Mouse (Mus musculus) CH12.LX (cell line): ENCODE measurements around the gene Smc5. TPM values are rescaled to one million over a fixed set of nuclear protein-coding genes. Genes with fewer than 3 reads are reported as not detected.

Source experiments
- DNase-seq: peaks from one replicate; pipeline ENCODE4 v3.0.0-alpha.2; 2013; ENCODE audit errors: extremely low read depth
- H3K27ac ChIP-seq: 2 replicates; pipeline ENCODE4 v1.5.1; 2012; ENCODE audit warnings: low read depth, mild to moderate bottlenecking, control low read depth, moderate library complexity; ENCODE audit not compliant: insufficient read depth
- H3K27me3 ChIP-seq: replicated peaks from 2 replicates; pipeline ENCODE3; 2012; ENCODE audit warnings: inconsistent platforms
- H3K36me3 ChIP-seq, 2 experiments: replicated peaks in 1 of 2; 2 replicates each; pipeline versions ENCODE3 to v1.6.1; 2012; ENCODE audit warnings: inconsistent platforms in 1 of 2, low read length in 1 of 2, mild to moderate bottlenecking in 1 of 2, mixed read lengths in 1 of 2, moderate library complexity in 1 of 2; ENCODE audit not compliant: control insufficient read depth in 1 of 2, insufficient read depth in 1 of 2
- H3K4me1 ChIP-seq, 2 experiments: 2 replicates each; pipeline ENCODE4 v1.6.1; 2012; ENCODE audit warnings: inconsistent platforms in 1 of 2, moderate library complexity in 1 of 2; ENCODE audit not compliant: insufficient read depth in 2 of 2, control insufficient read depth in 1 of 2
- H3K4me2 ChIP-seq: 2 replicates; pipeline ENCODE4 v1.6.1; 2012; ENCODE audit warnings: low read depth, mild to moderate bottlenecking, control low read depth; ENCODE audit not compliant: poor library complexity, insufficient read depth, severe bottlenecking
- H3K4me3 ChIP-seq, 3 experiments: fragments of 150-350 bp in 1 of 3; sonication (generic) in 1 of 3; replicated peaks in 1 of 3; 2 replicates each; pipeline versions ENCODE3 to v1.5.1; 2011 to 2012; ENCODE audit warnings: low read depth in 2 of 3, low read length in 2 of 3, mild to moderate bottlenecking in 2 of 3, moderate library complexity in 2 of 3, control low read depth in 1 of 3, improper control_type of control experiment in 1 of 3, inconsistent platforms in 1 of 3, mixed read lengths in 1 of 3; ENCODE audit not compliant: poor library complexity in 1 of 3
- H3K79me2 ChIP-seq: replicated peaks from 2 replicates; pipeline ENCODE4 v1.6.1; 2012; ENCODE audit warnings: mild to moderate bottlenecking, moderate library complexity; ENCODE audit not compliant: control insufficient read depth, poor library complexity, insufficient read depth, severe bottlenecking; ENCODE audit errors: extremely low read depth
- H3K9ac ChIP-seq: 2 replicates; pipeline ENCODE4 v1.6.1; 2012; ENCODE audit warnings: low read depth, mild to moderate bottlenecking, control low read depth, moderate library complexity; ENCODE audit not compliant: insufficient read depth
- H3K9me3 ChIP-seq: replicated peaks from 2 replicates; pipeline ENCODE3; 2012; ENCODE audit warnings: low read length, inconsistent platforms, mixed read lengths
- BHLHE40 ChIP-seq: IDR thresholded peaks from 2 replicates; pipeline ENCODE4 v1.6.1; 2011; ENCODE audit warnings: mild to moderate bottlenecking, low read depth, low read length, improper control_type of control experiment
- CTCF ChIP-seq, 2 experiments: IDR thresholded peaks in 1 of 2; conservative IDR thresholded peaks in 1 of 2; 2 replicates each; pipeline ENCODE4 v1.5.1; 2011 to 2012; ENCODE audit warnings: low read depth in 2 of 2, low read length in 2 of 2, improper control_type of control experiment in 1 of 2, inconsistent platforms in 1 of 2, mild to moderate bottlenecking in 1 of 2, moderate library complexity in 1 of 2
- ELF1 ChIP-seq: IDR thresholded peaks from 2 replicates; pipeline ENCODE4 v1.6.1; 2014; ENCODE audit warnings: low read depth, mild to moderate bottlenecking, inconsistent platforms, low read length, improper control_type of control experiment
- ETS1 ChIP-seq: conservative IDR thresholded peaks from 2 replicates; pipeline ENCODE4 v1.6.1; 2012; ENCODE audit warnings: low read depth, mild to moderate bottlenecking, inconsistent platforms, low read length, improper control_type of control experiment, moderate library complexity
- GABPA ChIP-seq: IDR thresholded peaks from 2 replicates; pipeline ENCODE4 v1.6.1; 2012; ENCODE audit warnings: low read depth, low read length, improper control_type of control experiment, inconsistent platforms; ENCODE audit not compliant: insufficient replicate concordance
- HCFC1 ChIP-seq: IDR thresholded peaks from 2 replicates; pipeline ENCODE4 v1.6.1; 2012; ENCODE audit warnings: low read depth, mild to moderate bottlenecking, inconsistent platforms, low read length, improper control_type of control experiment
- IRF4 ChIP-seq: IDR thresholded peaks from 2 replicates; pipeline ENCODE4 v1.6.1; 2014; ENCODE audit warnings: low read depth, mild to moderate bottlenecking, inconsistent platforms, low read length, improper control_type of control experiment
- JUND ChIP-seq: conservative IDR thresholded peaks from 2 replicates; pipeline ENCODE4 v1.6.1; 2011; ENCODE audit warnings: low read depth, low read length, improper control_type of control experiment
- MAFK ChIP-seq: IDR thresholded peaks from 2 replicates; pipeline ENCODE4 v1.6.1; 2011; ENCODE audit warnings: low read length, improper control_type of control experiment; ENCODE audit not compliant: insufficient replicate concordance
- MAX ChIP-seq: IDR thresholded peaks from 2 replicates; pipeline ENCODE4 v1.6.1; 2011; ENCODE audit warnings: low read length, improper control_type of control experiment
- MEF2A ChIP-seq: IDR thresholded peaks from 2 replicates; pipeline ENCODE4 v1.6.1; 2014; ENCODE audit warnings: low read depth, mild to moderate bottlenecking, inconsistent platforms, low read length, improper control_type of control experiment, borderline replicate concordance
- MXI1 ChIP-seq: IDR thresholded peaks from 2 replicates; pipeline ENCODE4 v1.6.1; 2011; ENCODE audit warnings: mild to moderate bottlenecking, low read depth, low read length, improper control_type of control experiment
- POLR2A ChIP-seq: IDR thresholded peaks from 2 replicates; pipeline ENCODE4 v1.6.1; 2011; ENCODE audit warnings: low read depth, mild to moderate bottlenecking, improper control_type of control experiment, low read length
- RCOR1 ChIP-seq: conservative IDR thresholded peaks from 2 replicates; pipeline ENCODE4 v1.6.1; 2012; ENCODE audit warnings: low read depth, mild to moderate bottlenecking, inconsistent platforms, low read length, improper control_type of control experiment
- TBP ChIP-seq: conservative IDR thresholded peaks from 2 replicates; pipeline ENCODE4 v1.6.1; 2011; ENCODE audit warnings: low read depth, low read length, improper control_type of control experiment
- TCF12 ChIP-seq: IDR thresholded peaks from 2 replicates; pipeline ENCODE4 v1.6.1; 2014; ENCODE audit warnings: low read depth, mild to moderate bottlenecking, inconsistent platforms, low read length, improper control_type of control experiment
- UBTF ChIP-seq: IDR thresholded peaks from 2 replicates; pipeline ENCODE4 v1.6.1; 2012; ENCODE audit warnings: low read depth, mild to moderate bottlenecking, inconsistent platforms, low read length, improper control_type of control experiment, moderate library complexity
- USF1 ChIP-seq: IDR thresholded peaks from 2 replicates; pipeline ENCODE4 v1.6.1; 2014; ENCODE audit warnings: low read depth, mild to moderate bottlenecking, inconsistent platforms, low read length, improper control_type of control experiment
- USF2 ChIP-seq: conservative IDR thresholded peaks from 2 replicates; pipeline ENCODE4 v1.6.1; 2011; ENCODE audit warnings: low read depth, low read length, improper control_type of control experiment
- ZC3H11A ChIP-seq: IDR thresholded peaks from 2 replicates; pipeline ENCODE4 v1.6.1; 2012; ENCODE audit warnings: low read depth, mild to moderate bottlenecking, inconsistent platforms, low read length, improper control_type of control experiment
- ZNF384 ChIP-seq: IDR thresholded peaks from 2 replicates; pipeline ENCODE4 v1.6.1; 2012; ENCODE audit warnings: low read depth, low read length, improper control_type of control experiment, inconsistent platforms
- dilution Hi-C: fragments of 300-500 bp; cut with MboI; formaldehyde crosslinking; loops from 2 replicates; pipeline ENCODE4 v1.14.3; 2020; ENCODE audit warnings: low sequenced_read_pairs; ENCODE audit not compliant: extremely low pct_unique_long_range_greater_than_20kb, extremely low pct_ligation_motif_present
- in situ Hi-C: fragments of 300-500 bp; cut with MboI; formaldehyde crosslinking; loops from 3 replicates; pipeline ENCODE4 v1.14.3; 2019; ENCODE audit warnings: low sequenced_read_pairs, low pct_ligation_motif_present, low pct_unique_long_range_greater_than_20kb, mixed read lengths
- polyA plus RNA-seq: library from polyadenylated mRNA; unstranded; fragments of >175 nt; gene quantifications from 2 replicates; pipeline ENCODE4 v1.2.1, GENCODE M21; 2012; ENCODE audit warnings: low read depth; ENCODE audit not compliant: insufficient read length
- total RNA-seq, 2 experiments: library from RNA; depleted of rRNA; stranded (reverse); fragments of 300-350 nt in 1 of 2; fragments of >200 nt in 1 of 2; gene quantifications; 2 replicates each; pipeline ENCODE4 v1.2.3; 2012 to 2014

The Smc5 gene
- total and polyA plus RNA-seq, 3 experiments = 22.8 to 43.4 (median 34.5) TPM

- in situ Hi-C loops (no loop called here), dilution Hi-C loops (no loop called here)
- Histone ChIP-seq H3K36me3 (peaks cover 5 to 50% of the 10 kb centered on the region in 2 experiments), H3K27ac (no peak overlapping the region), H3K79me2 (no peaks in the 10 kb centered on the region), H3K4me2 (no peak overlapping the region), H3K4me3 (no peak overlapping the region), H3K9ac (no peak overlapping the region), H3K4me1 (peaks cover 0 to 6% of the 10 kb centered on the region in 2 experiments; a peak in 1 of 4 replicates), H3K9me3 (no peaks in the 10 kb centered on the region), H3K27me3 (no peaks in the 10 kb centered on the region)
- TF ChIP-seq POLR2A (no peak), RCOR1 (no peak), ETS1 (no peak)
- no peak for DNase-seq
Observed at GRCm38 (mm10) chr19:23183493-23183892, 90.2 kb downstream of the Smc5 start.

- H3K36me3 ChIP-seq = peaks cover 0 to 14% of the 10 kb centered on the region in 2 experiments
- H3K4me1 ChIP-seq = no peaks in the 10 kb centered on the region
- no peak overlapping the region for H3K9ac ChIP-seq
- H3K27ac ChIP-seq = no peak overlapping the region
- no peak overlapping the region for H3K4me3 ChIP-seq
- no peaks in the 10 kb centered on the region for H3K27me3 ChIP-seq
- DNase-seq = no peak
- dilution Hi-C loops (no loop called here), in situ Hi-C loops (no loop called here)
- TF ChIP-seq GABPA (no peak), MXI1 (no peak), TBP (no peak), MAFK (no peak), UBTF (no peak), MEF2A (no peak), MAX (no peak), ZNF384 (no peak), JUND (no peak), RCOR1 (no peak), ZC3H11A (no peak), HCFC1 (no peak), IRF4 (no peak), USF1 (no peak), USF2 (no peak), TCF12 (no peak), ELF1 (no peak), BHLHE40 (no peak), CTCF (conservative IDR thresholded peaks at IDR 0.05 in 1 of 2, IDR thresholded peaks at IDR 0.05 in 1 of 2; ENCODE audit: low read depth in 2 of 2, low read length in 2 of 2) (no peak)
- no peak overlapping the region for H3K4me2 ChIP-seq
- no peaks in the 10 kb centered on the region for H3K79me2 ChIP-seq
- no peaks in the 10 kb centered on the region for H3K9me3 ChIP-seq
Observed at GRCm38 (mm10) chr19:23178533-23178932, 95.2 kb downstream of the Smc5 start.
